Mouse (Mus musculus): ENCODE data around the gene Foxp1. TPM values are rescaled to one million over a fixed set of nuclear protein-coding genes. Genes with fewer than 3 reads are reported as not detected.

The Foxp1 gene
- polyA plus RNA-seq, 1 experiment from 2014 or later = 148 TPM

DNA sequence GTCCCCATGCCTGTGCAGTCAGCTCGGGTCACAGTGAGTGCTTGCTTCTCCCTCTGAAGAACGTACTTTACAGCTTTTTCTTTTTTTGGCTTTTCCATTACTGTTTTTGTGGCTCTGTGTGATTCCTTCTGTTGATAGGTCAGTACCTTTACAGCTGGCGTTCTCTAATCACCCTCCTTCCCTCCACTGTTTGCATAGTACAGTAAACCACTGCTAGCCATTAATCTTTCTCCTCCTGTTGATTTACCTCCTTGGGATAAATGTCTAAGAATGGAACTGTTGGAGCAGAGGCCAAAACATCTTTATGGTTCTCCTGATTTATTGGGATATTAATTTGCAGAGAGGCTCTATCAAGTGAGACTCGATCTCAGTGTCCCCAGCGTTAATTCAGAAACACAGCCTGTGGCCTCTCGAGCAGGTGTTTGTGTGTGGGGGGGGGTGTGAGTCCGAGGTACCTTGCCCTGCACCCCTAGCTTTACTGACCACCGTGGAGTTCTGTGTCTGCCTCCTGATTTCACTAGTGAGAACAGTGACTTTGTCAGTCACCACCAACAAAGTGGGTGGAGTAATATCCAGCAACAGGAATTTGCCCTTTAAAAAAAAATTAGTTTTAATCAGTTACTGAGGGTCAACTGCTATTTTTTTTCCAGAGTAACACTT lies 590.5 kb downstream of the Foxp1 start:
- H3K27ac ChIP-seq (replicated peaks; ENCODE audit: low read depth, low read length) = no peak overlapping the region
- H3K4me1 ChIP-seq (ENCODE audit: control insufficient read depth, insufficient read depth, low read length) = no peaks in the 10 kb centered on the region
- H3K9me3 ChIP-seq (replicated peaks; ENCODE audit: control insufficient read depth, low read length) = no peaks in the 10 kb centered on the region
- no peak overlapping the region for H3K4me2 ChIP-seq (ENCODE audit: low read depth, low read length)
- H3K36me3 ChIP-seq (replicated peaks; ENCODE audit: control insufficient read depth, insufficient read depth, low read depth, low read length) = no peaks in the 10 kb centered on the region; the same call in 1 of the 2 replicates
- no peak overlapping the region for H3K9ac ChIP-seq (replicated peaks; ENCODE audit: low read length)
- no peaks in the 10 kb centered on the region for H3K27me3 ChIP-seq (ENCODE audit: control insufficient read depth, insufficient read depth, low read length)
- no peak for DNase-seq (ENCODE audit: low spot score)
- no peak overlapping the region for H3K4me3 ChIP-seq (ENCODE audit: low read depth, low read length)
- whole genome bisulfite sequencing = 85% methylated on average over 8 of the region's 8 CpGs
- ATAC-seq (replicated peaks; ENCODE audit: insufficient number of reproducible peaks, low FRiP score, low TSS enrichment, low read depth) = no peak

DNA sequence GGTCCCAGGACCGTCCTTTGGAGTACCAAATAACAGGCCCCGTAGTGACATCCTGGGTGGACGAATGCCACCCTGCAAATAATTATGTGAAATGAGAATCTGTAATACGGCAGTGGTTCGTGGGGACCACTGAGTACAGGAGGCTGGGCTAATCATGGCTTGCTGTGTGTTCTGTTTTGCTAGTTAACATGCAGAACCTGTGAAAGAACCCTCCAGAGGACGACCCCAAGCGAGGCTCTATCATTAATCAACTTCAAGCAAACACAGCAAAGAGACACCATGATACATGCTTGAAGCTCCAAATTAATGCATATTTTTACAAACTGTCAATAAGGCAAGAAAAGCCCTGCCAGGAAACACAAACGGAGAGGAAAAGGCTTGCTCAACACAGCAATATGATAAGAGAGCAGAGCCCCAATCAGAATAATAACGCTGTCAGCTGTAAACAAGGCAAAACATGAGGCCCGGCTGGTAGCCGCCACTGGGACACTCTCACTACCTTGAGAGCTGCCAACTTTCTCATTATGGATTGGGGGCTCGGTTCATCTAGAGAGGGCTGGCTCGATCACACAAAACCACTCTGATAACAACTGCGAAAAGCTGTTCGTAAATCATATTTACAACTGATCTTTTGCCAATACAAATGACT lies 591.7 kb downstream of the Foxp1 start:
- H3K9me3 ChIP-seq (replicated peaks; ENCODE audit: control insufficient read depth, low read length) = no peaks in the 10 kb centered on the region
- DNase-seq (ENCODE audit: low spot score) = no peak
- 89% methylated on average over 15 of the region's 15 CpGs for WGBS
- H3K27ac ChIP-seq (replicated peaks; ENCODE audit: low read depth, low read length) = no peak overlapping the region
- H3K4me2 ChIP-seq (ENCODE audit: low read depth, low read length) = no peak overlapping the region
- H3K27me3 ChIP-seq (ENCODE audit: control insufficient read depth, insufficient read depth, low read length) = no peaks in the 10 kb centered on the region
- no peaks in the 10 kb centered on the region; the same call in 1 of the 2 replicates for H3K36me3 ChIP-seq (replicated peaks; ENCODE audit: control insufficient read depth, insufficient read depth, low read depth, low read length)
- no peak overlapping the region for H3K9ac ChIP-seq (replicated peaks; ENCODE audit: low read length)
- no peaks in the 10 kb centered on the region for H3K4me1 ChIP-seq (ENCODE audit: control insufficient read depth, insufficient read depth, low read length)
- ATAC-seq (replicated peaks; ENCODE audit: insufficient number of reproducible peaks, low FRiP score, low TSS enrichment, low read depth) = no peak
- H3K4me3 ChIP-seq (ENCODE audit: low read depth, low read length) = no peak overlapping the region

DNA sequence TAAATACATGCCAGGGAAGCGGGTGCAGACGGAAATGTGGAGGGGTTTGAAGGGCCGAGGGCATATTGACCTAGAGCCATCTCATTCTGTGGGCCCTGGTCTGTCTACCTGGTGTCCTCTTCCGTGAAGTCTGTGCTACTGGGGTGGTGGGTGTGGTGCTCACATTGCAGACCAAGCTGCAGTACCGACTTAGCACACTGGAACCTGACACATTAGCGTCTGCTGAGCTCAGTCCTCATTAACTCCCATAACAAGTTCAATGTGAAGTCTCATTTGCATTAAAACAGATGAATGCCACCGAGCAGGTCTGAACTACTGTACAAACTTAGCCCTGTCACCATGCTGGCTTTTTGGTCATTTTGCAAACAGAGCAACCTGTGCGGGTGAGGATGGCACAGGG lies 594.2 kb downstream of the Foxp1 start:
- H3K27ac ChIP-seq (replicated peaks; ENCODE audit: low read depth, low read length) = no peak overlapping the region
- WGBS = 85% methylated on average over 8 of the region's 8 CpGs
- H3K4me1 ChIP-seq (ENCODE audit: control insufficient read depth, insufficient read depth, low read length) = no peaks in the 10 kb centered on the region
- ATAC-seq (replicated peaks; ENCODE audit: insufficient number of reproducible peaks, low FRiP score, low TSS enrichment, low read depth) (no peak), DNase-seq (ENCODE audit: low spot score) (no peak)
- no peak overlapping the region for H3K9ac ChIP-seq (replicated peaks; ENCODE audit: low read length)
- no peak overlapping the region for H3K4me3 ChIP-seq (ENCODE audit: low read depth, low read length)
- no peaks in the 10 kb centered on the region for H3K36me3 ChIP-seq (replicated peaks; ENCODE audit: control insufficient read depth, insufficient read depth, low read depth, low read length)
- no peak overlapping the region for H3K4me2 ChIP-seq (ENCODE audit: low read depth, low read length)
- H3K9me3 ChIP-seq (replicated peaks; ENCODE audit: control insufficient read depth, low read length) = no peaks in the 10 kb centered on the region
- no peaks in the 10 kb centered on the region for H3K27me3 ChIP-seq (ENCODE audit: control insufficient read depth, insufficient read depth, low read length)

- Histone ChIP-seq H3K4me2 (ENCODE audit: low read depth, low read length) (no peak overlapping the region), H3K4me3 (ENCODE audit: low read depth, low read length) (no peak overlapping the region), H3K4me1 (ENCODE audit: control insufficient read depth, insufficient read depth, low read length) (no peaks in the 10 kb centered on the region), H3K9me3 (replicated peaks; ENCODE audit: control insufficient read depth, low read length) (no peaks in the 10 kb centered on the region), H3K36me3 (replicated peaks; ENCODE audit: control insufficient read depth, insufficient read depth, low read depth, low read length) (no peaks in the 10 kb centered on the region), H3K27me3 (ENCODE audit: control insufficient read depth, insufficient read depth, low read length) (no peaks in the 10 kb centered on the region), H3K27ac (replicated peaks; ENCODE audit: low read depth, low read length) (no peak overlapping the region), H3K9ac (replicated peaks; ENCODE audit: low read length) (no peak overlapping the region)
- WGBS = 92% methylated on average over 6 of the region's 6 CpGs
- no peak for ATAC-seq (replicated peaks; ENCODE audit: insufficient number of reproducible peaks, low FRiP score, low TSS enrichment, low read depth)
- DNase-seq (ENCODE audit: low spot score) = no peak
Measured at GRCm38 (mm10) chr6:98901259-98901658, 621.3 kb downstream of the Foxp1 start.

- no peak overlapping the region for H3K27ac ChIP-seq (replicated peaks; ENCODE audit: low read depth, low read length)
- H3K4me3 ChIP-seq (ENCODE audit: low read depth, low read length) = no peak overlapping the region
- no peak for ATAC-seq (replicated peaks; ENCODE audit: insufficient number of reproducible peaks, low FRiP score, low TSS enrichment, low read depth)
- no peaks in the 10 kb centered on the region for H3K27me3 ChIP-seq (ENCODE audit: control insufficient read depth, insufficient read depth, low read length)
- no peaks in the 10 kb centered on the region for H3K9me3 ChIP-seq (replicated peaks; ENCODE audit: control insufficient read depth, low read length)
- H3K36me3 ChIP-seq (replicated peaks; ENCODE audit: control insufficient read depth, insufficient read depth, low read depth, low read length) = no peaks in the 10 kb centered on the region
- H3K4me1 ChIP-seq (ENCODE audit: control insufficient read depth, insufficient read depth, low read length) = no peaks in the 10 kb centered on the region
- 73% methylated on average over 1 of the region's 1 CpGs for WGBS
- no peak overlapping the region for H3K4me2 ChIP-seq (ENCODE audit: low read depth, low read length)
- no peak for DNase-seq (ENCODE audit: low spot score)
- H3K9ac ChIP-seq (replicated peaks; ENCODE audit: low read length) = no peak overlapping the region
Measured at GRCm38 (mm10) chr6:98878208-98878607, 644.3 kb downstream of the Foxp1 start.

DNA sequence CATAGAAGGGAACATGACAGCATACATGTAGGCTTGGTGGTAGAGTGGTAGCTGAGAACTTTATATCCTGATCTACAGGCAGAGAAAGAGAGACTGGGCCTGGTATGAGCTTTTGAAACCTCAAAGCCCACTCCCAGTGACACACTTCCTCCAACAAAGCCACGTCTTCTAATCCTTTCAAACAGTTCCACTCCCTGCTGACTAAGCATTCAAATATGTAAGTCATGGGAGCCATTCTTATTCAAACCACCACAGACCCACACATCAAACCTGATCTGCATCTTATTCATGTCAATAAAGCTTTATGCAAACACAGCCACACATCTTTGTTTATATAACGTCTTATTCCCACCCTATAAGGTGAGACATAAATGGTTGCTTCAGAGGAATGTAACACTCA lies 646.1 kb downstream of the Foxp1 start:
- Histone ChIP-seq H3K4me2 (ENCODE audit: low read depth, low read length) (no peak overlapping the region), H3K27ac (replicated peaks; ENCODE audit: low read depth, low read length) (no peak overlapping the region), H3K27me3 (ENCODE audit: control insufficient read depth, insufficient read depth, low read length) (no peaks in the 10 kb centered on the region), H3K4me3 (ENCODE audit: low read depth, low read length) (no peak overlapping the region), H3K4me1 (ENCODE audit: control insufficient read depth, insufficient read depth, low read length) (no peaks in the 10 kb centered on the region; the same call in 1 of the 2 replicates), H3K9me3 (replicated peaks; ENCODE audit: control insufficient read depth, low read length) (no peaks in the 10 kb centered on the region), H3K9ac (replicated peaks; ENCODE audit: low read length) (no peak overlapping the region), H3K36me3 (replicated peaks; ENCODE audit: control insufficient read depth, insufficient read depth, low read depth, low read length) (no peaks in the 10 kb centered on the region)
- WGBS = 72% methylated on average over 2 of the region's 2 CpGs
- ATAC-seq (replicated peaks; ENCODE audit: insufficient number of reproducible peaks, low FRiP score, low TSS enrichment, low read depth) (no peak), DNase-seq (ENCODE audit: low spot score) (no peak)

Small RNAs within 50 kb of the gene (microRNA-seq; reads per million reads assigned to microRNA genes)
- gene Gm22328 (ENCODE audit: borderline number of aligned reads) (not detected), gene Gm49348 (ENCODE audit: borderline number of aligned reads) (not detected)

Other genes with a start within 250 kb of the Foxp1 start
- 16.8 and 19.3 TPM in 2 replicates for gene Eif4e3, start 144.1 kb upstream of the Foxp1 start, polyA plus RNA-seq (2014; fragmentation: Nextera tagmentation; extraction: Ambion mirVana)
- gene Gm20696, start 144.1 kb upstream of the Foxp1 start, polyA plus RNA-seq (2014; fragmentation: Nextera tagmentation; extraction: Ambion mirVana) = 2.5 and 3.0 TPM in 2 replicates
- 2.8 and 4.6 TPM in 2 replicates for gene Gpr27, start 170.0 kb upstream of the Foxp1 start, polyA plus RNA-seq (2014; fragmentation: Nextera tagmentation; extraction: Ambion mirVana)
- gene Prok2, start 203.7 kb upstream of the Foxp1 start, polyA plus RNA-seq (2014; fragmentation: Nextera tagmentation; extraction: Ambion mirVana) = 0.14 TPM in 1 of 2 replicates, not detected in the other

Measured in embryonic facial prominence, embryonic 11.5 days (tissue).